Mouse (Mus musculus) embryonic stem cell, embryonic (primary cell): Measurements from ENCODE around the gene Slc6a2.

ENCODE experiments used
- CTCF ChIA-PET, 4 experiments: fragments of 300-600 bp in 2 of 4; fragments of 350-600 bp in 2 of 4; sonication (Branson Sonifier 250); formaldehyde crosslinking; loops; one replicate each; lab custom pipeline; 2022; ENCODE audit warnings: inconsistent platforms in 2 of 4; lab: Charles Lee
- POLR2A ChIA-PET, 4 experiments: fragments of 300-600 bp in 2 of 4; fragments of 350-600 bp in 2 of 4; sonication (Branson Sonifier 250); formaldehyde crosslinking; loops; one replicate each; lab custom pipeline; 2022; ENCODE audit warnings: antibody characterized with exemption in 4 of 4, inconsistent platforms in 1 of 4; lab: Charles Lee

Gene Slc6a2

GRCm38 (mm10) chr8:92959779-92960178 lies at the start of gene Slc6a2:
Slc6a2 (plus strand) TSS chr8:92960079.
- ChIA-PET POLR2A (no interaction called here), CTCF (no interaction called here)

DNA sequence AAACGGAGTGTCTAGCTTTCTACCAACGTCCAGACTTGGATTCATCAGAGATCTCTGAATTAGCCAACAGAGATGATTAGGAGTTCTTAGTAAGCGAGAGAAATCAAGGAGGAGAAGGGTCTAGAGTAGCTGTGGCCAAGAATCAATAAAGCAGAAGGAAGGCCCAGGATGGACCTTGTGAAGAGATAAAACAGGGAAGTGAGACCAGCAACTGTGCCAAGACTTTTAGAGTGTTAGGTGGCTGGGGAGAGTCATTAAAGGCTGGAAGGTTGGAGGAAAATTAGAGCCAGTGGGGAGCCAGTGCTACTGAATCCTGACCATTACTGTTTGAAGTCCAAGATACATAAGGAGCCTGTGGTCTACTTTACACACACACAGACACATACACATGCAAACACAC lies 48.4 kb upstream of the Slc6a2 start:
- ChIA-PET POLR2A (no interaction called here), CTCF (no interaction called here)

DNA sequence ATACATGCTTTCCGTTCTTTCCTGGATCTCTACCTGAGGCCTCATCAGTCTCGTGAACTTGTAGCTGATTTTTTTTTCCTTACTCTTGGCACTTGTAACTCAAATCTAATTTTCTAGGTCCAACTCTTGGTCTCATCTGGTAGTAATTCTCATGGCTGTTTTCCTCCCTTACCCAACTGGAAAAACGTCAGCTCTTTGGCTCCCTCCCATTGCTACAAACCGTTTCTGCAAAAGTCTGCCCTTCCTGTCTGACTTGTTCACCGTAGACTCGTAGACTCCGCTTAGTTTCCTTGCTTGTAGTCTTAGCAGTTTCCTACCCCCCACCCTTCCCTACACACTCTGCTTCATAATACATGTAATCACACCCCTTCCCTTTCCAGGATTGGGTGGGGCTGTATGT lies 46.5 kb upstream of the Slc6a2 start:
- CTCF ChIA-PET, result no interaction called here

DNA sequence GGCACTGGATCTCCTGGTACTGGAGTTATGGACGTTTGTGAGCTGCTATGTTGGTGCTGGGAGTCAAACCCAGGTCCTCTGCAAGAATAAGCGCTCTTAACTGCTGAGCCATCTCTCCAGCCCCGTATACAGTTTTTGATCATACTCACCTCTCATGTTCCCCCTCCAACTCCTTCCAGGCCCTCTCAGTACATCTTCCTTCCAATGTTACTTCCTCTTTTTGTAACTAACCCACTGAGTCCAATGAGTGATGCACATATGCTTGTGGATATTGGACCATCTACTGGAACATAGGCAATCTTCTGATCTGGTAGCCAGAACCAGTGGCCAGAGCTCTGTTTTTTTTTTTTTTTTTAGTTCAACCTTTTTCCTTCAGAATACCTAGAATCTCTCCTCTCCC lies 43.8 kb upstream of the Slc6a2 start:
- CTCF ChIA-PET, result no interaction called here

More for the DNA sequence above, 46.5 kb upstream of the Slc6a2 start:
- POLR2A ChIA-PET, result no interaction called here

DNA sequence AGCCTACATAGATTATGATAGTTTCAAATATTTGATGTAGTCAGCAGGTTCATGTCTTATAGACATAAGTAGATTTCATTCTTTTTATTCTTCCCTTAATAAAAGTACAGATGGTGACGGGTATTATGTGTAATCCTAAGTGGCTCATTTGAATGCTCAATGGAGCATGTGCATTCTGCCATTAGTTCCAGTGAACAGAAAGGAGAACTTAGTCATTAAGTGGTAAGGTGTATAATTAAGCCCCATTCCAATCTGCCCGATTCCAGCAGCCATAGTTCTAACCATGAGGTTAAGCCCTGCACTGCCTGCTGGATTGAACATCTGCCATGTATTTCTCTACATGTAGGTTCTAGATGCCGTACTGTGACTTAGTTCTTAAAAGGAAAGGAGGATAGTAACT lies 38.1 kb upstream of the Slc6a2 start:
- ChIA-PET CTCF (no interaction called here), POLR2A (interaction anchor here in 1 of 4 experiments (0.6 kb wide), 1 partner anchor 77 kb away, joined by 4 read pairs; no protein-coding TSS in a partner anchor)

More for the DNA sequence above, 43.8 kb upstream of the Slc6a2 start:
- POLR2A ChIA-PET, result no interaction called here

DNA sequence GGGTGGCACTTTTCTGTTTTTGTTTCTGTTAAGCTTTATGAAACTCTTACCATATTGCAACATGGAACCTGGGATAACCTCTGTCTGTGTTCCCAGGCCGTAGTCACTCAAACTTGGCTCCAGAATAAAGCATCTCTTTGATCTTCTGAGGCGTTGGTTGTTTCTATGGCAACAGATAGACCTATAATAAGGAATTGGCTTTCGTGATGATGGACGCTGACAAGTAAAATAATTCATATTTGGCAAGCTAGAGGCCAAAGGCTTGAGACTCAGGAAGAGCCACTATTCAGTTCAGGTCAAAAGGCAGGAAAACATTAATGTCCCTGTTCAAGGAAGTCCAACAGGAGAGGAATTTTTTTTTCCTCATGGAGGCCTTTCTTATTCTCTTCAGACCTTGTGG lies 30.9 kb upstream of the Slc6a2 start:
- POLR2A ChIA-PET, result no interaction called here
- CTCF ChIA-PET, result interaction anchor here in 1 of 4 experiments (0.6 to 1.1 kb wide), 2 partner anchors 63 to 71 kb away, joined by 3 to 4 read pairs; no protein-coding TSS in a partner anchor

- CTCF ChIA-PET, result interaction anchor here in 1 of 4 experiments (0.6 kb wide), 1 partner anchor 557 kb away, joined by 3 read pairs; no protein-coding TSS in a partner anchor
- POLR2A ChIA-PET, result no interaction called here
These were observed 21.8 kb upstream of the Slc6a2 start for GRCm38 (mm10) chr8:92938056-92938455.

- ChIA-PET POLR2A (no interaction called here), CTCF (no interaction called here)
These were observed 10.8 kb upstream of the Slc6a2 start for GRCm38 (mm10) chr8:92949071-92949470.

GRCm38 (mm10) chr8:92950639-92951371 lies 9.1 kb upstream of the Slc6a2 start:
- ChIA-PET CTCF (no interaction called here), POLR2A (interaction anchor here in 1 of 4 experiments (0.6 kb wide), 1 partner anchor 1708 kb away, joined by 3 read pairs; no protein-coding TSS in a partner anchor)

- ChIA-PET POLR2A (no interaction called here), CTCF (no interaction called here)
These were observed 5.8 kb upstream of the Slc6a2 start for GRCm38 (mm10) chr8:92954044-92954443.

GRCm38 (mm10) chr8:92960451-92960911 lies 602 bp downstream of the Slc6a2 start:
- ChIA-PET CTCF (no interaction called here), POLR2A (no interaction called here)

- ChIA-PET CTCF (no interaction called here), POLR2A (no interaction called here)
These were observed 1.2 kb downstream of the Slc6a2 start for GRCm38 (mm10) chr8:92961088-92961487.

GRCm38 (mm10) chr8:92964556-92964955 lies 4.7 kb downstream of the Slc6a2 start:
- ChIA-PET CTCF (no interaction called here), POLR2A (no interaction called here)

GRCm38 (mm10) chr8:92972949-92973348 lies 13.1 kb downstream of the Slc6a2 start:
- POLR2A ChIA-PET, result interaction anchor here in 1 of 4 experiments (0.6 kb wide), 1 partner anchor 9 kb away, joined by 3 read pairs; no protein-coding TSS in a partner anchor
- CTCF ChIA-PET, result no interaction called here

- CTCF ChIA-PET, result interaction anchor here in 1 of 4 experiments (0.6 kb wide), 1 partner anchor 22 kb away, joined by 5 read pairs; no protein-coding TSS in a partner anchor
- POLR2A ChIA-PET, result no interaction called here
These were observed 16.8 kb downstream of the Slc6a2 start for GRCm38 (mm10) chr8:92976656-92977055.

- ChIA-PET CTCF (no interaction called here), POLR2A (no interaction called here)
These were observed 22.6 kb downstream of the Slc6a2 start for GRCm38 (mm10) chr8:92982491-92982890.

DNA sequence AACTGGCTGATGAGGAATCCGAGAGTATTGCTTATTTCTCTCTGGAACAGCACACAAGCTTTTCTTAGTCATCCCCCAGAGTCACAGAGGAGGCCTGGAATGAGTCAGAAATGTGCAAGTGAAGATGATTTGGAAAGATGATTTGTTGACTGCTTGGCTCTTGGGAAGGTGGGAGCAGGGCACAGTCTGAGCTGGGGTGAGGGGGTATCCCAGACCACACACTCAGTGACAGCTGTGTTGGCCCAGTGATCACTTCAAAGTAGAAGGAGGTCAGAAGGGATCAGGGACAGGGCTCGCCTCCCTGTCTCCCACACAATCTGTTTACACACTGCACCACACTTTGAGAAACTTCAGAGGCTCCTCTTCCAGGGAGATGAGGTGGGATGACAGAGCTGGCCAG lies 24.5 kb downstream of the Slc6a2 start:
- POLR2A ChIA-PET, result no interaction called here
- CTCF ChIA-PET, result no interaction called here

DNA sequence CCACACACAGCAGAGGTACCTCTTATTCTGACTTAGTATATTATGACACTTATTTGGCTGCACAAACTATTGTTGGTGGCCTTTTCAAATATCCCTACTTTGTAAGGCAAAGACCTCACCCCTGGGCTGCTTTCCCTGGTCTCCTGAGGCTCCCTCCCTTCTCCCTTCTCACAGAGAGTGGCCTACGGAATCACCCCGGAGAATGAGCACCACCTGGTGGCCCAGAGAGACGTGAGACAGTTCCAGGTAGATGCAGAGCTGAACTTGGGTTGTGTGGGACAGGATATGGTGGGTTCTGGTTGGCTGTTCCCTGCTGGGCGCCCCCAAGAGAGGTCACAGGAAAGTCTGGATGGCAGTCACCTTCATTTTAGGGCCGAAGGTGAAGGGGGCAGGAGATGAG lies 37.0 kb downstream of the Slc6a2 start:
- CTCF ChIA-PET, result interaction anchor here in 3 of 4 experiments (0.5 to 5.6 kb wide), 13 partner anchors 13 to 1369 kb away, joined by 3 to 59 read pairs (median 4); partner anchors contain the start of gene Mmp2 (in 1 of the 3)
- POLR2A ChIA-PET, result no interaction called here

GRCm38 (mm10) chr8:92998600-92998999 lies 38.7 kb downstream of the Slc6a2 start:
- CTCF ChIA-PET, result interaction anchor here (0.6 to 5.6 kb wide), 16 partner anchors 9 to 349 kb away, joined by 3 to 59 read pairs (median 4); no protein-coding TSS in a partner anchor
- POLR2A ChIA-PET, result interaction anchor here in 2 of 4 experiments (0.7 kb wide), 2 partner anchors 77 to 306 kb away, joined by 3 to 4 read pairs; no protein-coding TSS in a partner anchor

DNA sequence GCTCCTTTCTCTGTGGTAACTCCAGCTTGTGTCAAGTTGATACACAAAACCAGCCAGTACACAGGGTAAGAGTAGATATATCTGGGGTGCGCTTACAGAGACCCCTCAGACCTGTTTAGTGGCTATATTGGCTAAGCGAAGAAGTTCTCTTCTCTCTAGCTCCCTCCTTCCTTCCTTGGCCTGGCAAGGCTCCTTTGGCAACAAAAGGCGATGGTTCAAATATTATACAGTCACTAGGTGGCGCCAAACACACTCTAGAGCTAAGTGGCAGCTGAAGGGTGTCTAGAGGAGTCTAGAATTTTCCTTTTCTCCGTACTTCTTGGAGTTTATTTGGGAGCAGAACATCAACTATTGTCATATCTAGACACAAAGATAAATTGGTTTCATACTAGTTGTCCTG lies 50.4 kb downstream of the Slc6a2 start:
- ChIA-PET CTCF (interaction anchor here (0.5 to 2.2 kb wide), 51 partner anchors 9 to 1208 kb away, joined by 3 to 23 read pairs (median 4); partner anchors contain the start of gene Irx3 (in 1 of the 4)), POLR2A (no interaction called here)
